Mouse (Mus musculus) heart, embryonic 11.5 days (tissue): Measurements from ENCODE around the gene Olfr437. TPM values are rescaled to one million over a fixed set of nuclear protein-coding genes. Genes with fewer than 3 reads are reported as not detected.
"Not testable (repeated sequence)": the region's sequence is repeated elsewhere in the genome, so short reads cannot be mapped to it uniquely, and the experiment has no call there.

Source experiments
- ATAC-seq: fragments of 200-750 bp; cut with Nextera tagmentation; replicated peaks from 2 replicates; pipeline ENCODE4 v1.8.0; 2017; ENCODE audit warnings: moderate library complexity; ENCODE audit not compliant: insufficient number of reproducible peaks, low FRiP score, low TSS enrichment
- H3K27ac ChIP-seq: fragments of 300-500 bp; sonication (generic); 2 replicates; pipeline ENCODE4 v1.5.1; 2014; ENCODE audit warnings: mild to moderate bottlenecking, low read depth, low read length
- H3K27me3 ChIP-seq: fragments of 300-500 bp; sonication (generic); 2 replicates; pipeline ENCODE4 v1.6.1; 2014; ENCODE audit warnings: mild to moderate bottlenecking, low read length, mixed read lengths; ENCODE audit not compliant: control insufficient read depth, insufficient read depth
- H3K36me3 ChIP-seq: fragments of 300-500 bp; sonication (generic); 2 replicates; pipeline ENCODE4 v1.6.1; 2014; ENCODE audit warnings: mild to moderate bottlenecking, low read length, moderate library complexity, mixed read lengths; ENCODE audit not compliant: control insufficient read depth, insufficient read depth
- H3K4me1 ChIP-seq: fragments of 300-500 bp; sonication (generic); 2 replicates; pipeline ENCODE4 v1.6.1; 2014; ENCODE audit warnings: low read length; ENCODE audit not compliant: control insufficient read depth, insufficient read depth
- H3K4me2 ChIP-seq: fragments of 300-500 bp; sonication (generic); 2 replicates; pipeline ENCODE4 v1.6.1; 2014; ENCODE audit warnings: mild to moderate bottlenecking, moderate library complexity
- H3K4me3 ChIP-seq: fragments of 300-500 bp; sonication (generic); 2 replicates; pipeline ENCODE4 v1.5.1; 2014; ENCODE audit warnings: low read depth, low read length
- H3K9ac ChIP-seq: fragments of 300-500 bp; sonication (generic); 2 replicates; pipeline ENCODE4 v1.6.1; 2014; ENCODE audit warnings: mild to moderate bottlenecking, low read depth, low read length, moderate library complexity
- H3K9me3 ChIP-seq: fragments of 300-500 bp; sonication (generic); replicated peaks from 2 replicates; pipeline ENCODE4 v1.6.1; 2016; ENCODE audit warnings: low read length; ENCODE audit not compliant: control insufficient read depth
- WGBS: fragments of 180-500 bp; shearing (Covaris S2); extraction: QIAGEN DNeasy Blood & Tissue Kit; methylation state at CpG from one replicate; pipeline ENCODE4 v1.1.7; 2014; ENCODE audit not compliant: insufficient replicate concordance; 5-methylcytosine and 5-hydroxymethylcytosine counted together
- polyA plus RNA-seq: library from polyadenylated mRNA; unstranded; fragments of >200 nt; fragmentation: Nextera tagmentation; extraction: Ambion mirVana; gene quantifications from 2 replicates; pipeline ENCODE4 v1.2.1, GENCODE M21; 2014

Olfr437 gene
- polyA plus RNA-seq = not detected in 2 replicates

GRCm38 (mm10) chr6:43162982-43163381, at the start of gene Olfr437:
Olfr437 (plus strand) TSS chr6:43163282.
- WGBS = 62% methylated on average over 3 of the region's 3 CpGs

GRCm38 (mm10) chr6:43146267-43146666, 16.8 kb upstream of the Olfr437 start, which contains the start of gene Olfr237-ps1:
Olfr237-ps1 (plus strand) TSS chr6:43146567.
- not testable (repeated sequence) for H3K9me3 ChIP-seq, H3K4me3 ChIP-seq, ATAC-seq, H3K9ac ChIP-seq, H3K4me2 ChIP-seq, H3K27me3 ChIP-seq, H3K36me3 ChIP-seq, H3K4me1 ChIP-seq, H3K27ac ChIP-seq
- 69% methylated on average over 2 of the region's 2 CpGs for WGBS

More at GRCm38 (mm10) chr6:43162982-43163381, at the start of gene Olfr437:
- Histone ChIP-seq H3K4me2 (no peak within 1 kb of the TSS), H3K27me3 (no peaks in the 10 kb centered on the region), H3K36me3 (no peaks in the 10 kb centered on the region), H3K4me3 (no peak within 1 kb of the TSS), H3K9me3 (no peaks in the 10 kb centered on the region), H3K27ac (no peak within 1 kb of the TSS), H3K4me1 (no peaks in the 10 kb centered on the region), H3K9ac (no peak within 1 kb of the TSS)
- no peak for ATAC-seq

- no peak overlapping the region for H3K4me3 ChIP-seq
- no peaks in the 10 kb centered on the region for H3K4me1 ChIP-seq
- no peak overlapping the region for H3K27ac ChIP-seq
- H3K9ac ChIP-seq = no peak overlapping the region
- ATAC-seq = no peak
- H3K36me3 ChIP-seq = no peaks in the 10 kb centered on the region
- no peak overlapping the region for H3K4me2 ChIP-seq
- no peaks in the 10 kb centered on the region for H3K27me3 ChIP-seq
- WGBS = 50% methylated on average over 1 of the region's 1 CpGs
- no peaks in the 10 kb centered on the region for H3K9me3 ChIP-seq
Observed at GRCm38 (mm10) chr6:43159502-43159901, 3.6 kb upstream of the Olfr437 start.

DNA sequence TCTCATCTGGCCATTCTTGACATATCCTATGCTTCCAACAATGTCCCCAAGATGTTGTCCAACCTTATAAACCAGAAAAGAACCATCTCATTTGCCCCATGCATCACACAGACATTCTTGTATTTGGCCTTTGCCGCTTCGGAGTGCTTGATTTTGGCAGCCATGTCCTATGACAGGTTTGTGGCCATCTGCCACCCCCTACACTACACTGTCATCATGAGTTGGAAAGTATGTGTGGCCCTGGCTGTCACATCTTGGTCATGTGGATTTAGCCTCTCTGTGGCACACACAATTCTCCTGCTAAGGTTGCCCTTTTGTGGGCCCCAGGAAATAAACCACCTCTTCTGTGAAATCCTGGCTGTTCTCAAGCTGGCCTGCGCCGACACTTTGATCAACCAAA, 4.2 kb downstream of the Olfr437 start:
- H3K9ac ChIP-seq = no peak overlapping the region
- no peaks in the 10 kb centered on the region for H3K27me3 ChIP-seq
- H3K4me2 ChIP-seq = no peak overlapping the region
- H3K4me3 ChIP-seq = no peak overlapping the region
- 86% methylated on average over 4 of the region's 4 CpGs for WGBS
- no peak for ATAC-seq
- H3K27ac ChIP-seq = no peak overlapping the region
- H3K36me3 ChIP-seq = no peaks in the 10 kb centered on the region
- no peaks in the 10 kb centered on the region for H3K9me3 ChIP-seq
- no peaks in the 10 kb centered on the region for H3K4me1 ChIP-seq

- 60% methylated on average over 4 of the region's 4 CpGs for WGBS
- H3K27ac ChIP-seq = no peak within 1 kb of the TSS
- ATAC-seq = no peak
- H3K4me1 ChIP-seq = no peaks in the 10 kb centered on the region
- H3K36me3 ChIP-seq = no peaks in the 10 kb centered on the region
- H3K9ac ChIP-seq = no peak within 1 kb of the TSS
- no peak within 1 kb of the TSS for H3K4me2 ChIP-seq
- no peaks in the 10 kb centered on the region for H3K27me3 ChIP-seq
- no peaks in the 10 kb centered on the region for H3K9me3 ChIP-seq
- H3K4me3 ChIP-seq = no peak within 1 kb of the TSS
Observed at GRCm38 (mm10) chr6:43171840-43172239, 8.8 kb downstream of the Olfr437 start, which contains the start of gene Olfr13. Olfr13 (plus strand) TSS chr6:43172140.

GRCm38 (mm10) chr6:43178129-43178528, 15.0 kb downstream of the Olfr437 start:
- Histone ChIP-seq H3K4me1 (no peaks in the 10 kb centered on the region), H3K36me3 (no peaks in the 10 kb centered on the region), H3K4me2 (no peak overlapping the region), H3K4me3 (no peak overlapping the region), H3K27ac (no peak overlapping the region), H3K9me3 (no peaks in the 10 kb centered on the region), H3K27me3 (no peaks in the 10 kb centered on the region), H3K9ac (no peak overlapping the region)
- ATAC-seq = no peak
- WGBS = 55% methylated on average over 1 of the region's 1 CpGs

DNA sequence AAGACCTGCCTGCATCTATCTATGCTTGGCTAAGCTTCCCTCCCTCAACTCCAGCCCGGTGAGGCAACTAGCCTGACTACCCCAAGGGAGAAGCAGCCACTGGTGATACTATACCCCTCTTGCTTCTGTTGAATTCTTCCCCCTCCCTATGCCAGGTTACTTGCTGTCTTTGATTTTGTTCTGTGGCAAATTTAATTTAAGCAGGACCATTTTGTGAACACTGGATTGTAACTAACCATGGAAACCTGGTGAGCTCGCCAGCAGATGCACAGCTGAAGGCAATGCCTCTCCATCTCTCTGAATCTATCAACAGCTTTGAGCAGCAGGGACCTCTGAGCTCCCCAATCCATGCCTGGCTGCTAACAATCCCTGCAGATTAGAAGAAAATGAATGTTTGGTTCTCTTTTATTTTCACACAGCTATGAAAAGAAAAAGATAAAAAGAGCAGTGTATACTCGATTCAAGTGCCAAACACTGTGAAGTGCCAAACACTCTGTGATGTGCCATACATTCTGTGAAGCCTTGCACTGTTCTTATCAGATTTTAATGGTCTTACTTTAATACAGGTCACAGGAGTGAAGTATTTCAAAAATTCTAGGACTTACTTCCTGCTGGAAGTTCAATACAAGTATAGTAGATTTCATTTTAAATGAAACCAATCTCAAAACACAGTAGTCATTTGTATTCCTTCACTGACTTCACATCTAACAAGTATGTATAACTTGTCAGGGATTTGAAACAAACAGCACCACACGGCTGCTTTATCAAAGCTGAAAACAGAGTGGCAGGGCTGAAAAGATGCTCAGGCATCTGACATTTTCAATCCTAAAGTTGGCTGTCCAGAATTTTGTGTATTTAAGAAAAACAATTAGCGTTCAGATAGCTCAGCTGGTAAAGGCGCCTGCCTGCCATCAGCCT, 15.8 kb downstream of the Olfr437 start:
- no peaks in the 10 kb centered on the region for H3K27me3 ChIP-seq
- H3K27ac ChIP-seq = no peak overlapping the region
- no peak overlapping the region for H3K4me2 ChIP-seq
- H3K36me3 ChIP-seq = no peaks in the 10 kb centered on the region
- no peak for ATAC-seq
- 62% methylated on average over 6 of the region's 6 CpGs for WGBS
- no peak overlapping the region for H3K4me3 ChIP-seq
- no peaks in the 10 kb centered on the region for H3K4me1 ChIP-seq
- no peaks in the 10 kb centered on the region for H3K9me3 ChIP-seq
- H3K9ac ChIP-seq = no peak overlapping the region

GRCm38 (mm10) chr6:43190986-43191385, 27.9 kb downstream of the Olfr437 start:
- no peak overlapping the region for H3K27ac ChIP-seq
- H3K4me3 ChIP-seq = no peak overlapping the region
- H3K9ac ChIP-seq = no peak overlapping the region
- no peak for ATAC-seq
- no peak overlapping the region for H3K4me2 ChIP-seq
- H3K9me3 ChIP-seq = no peaks in the 10 kb centered on the region
- H3K27me3 ChIP-seq = no peaks in the 10 kb centered on the region
- WGBS = 69% methylated on average over 3 of the region's 3 CpGs
- no peaks in the 10 kb centered on the region for H3K36me3 ChIP-seq
- no peaks in the 10 kb centered on the region for H3K4me1 ChIP-seq

GRCm38 (mm10) chr6:43196781-43197180, 33.7 kb downstream of the Olfr437 start, which contains the start of gene Olfr435:
Olfr435 (plus strand) TSS chr6:43197146.
- no peak within 1 kb of the TSS for H3K27ac ChIP-seq
- no peak within 1 kb of the TSS for H3K9ac ChIP-seq
- H3K4me3 ChIP-seq = no peak within 1 kb of the TSS
- no peaks in the 10 kb centered on the region for H3K9me3 ChIP-seq
- no peaks in the 10 kb centered on the region for H3K36me3 ChIP-seq
- H3K4me1 ChIP-seq = no peaks in the 10 kb centered on the region
- no peaks in the 10 kb centered on the region for H3K27me3 ChIP-seq
- H3K4me2 ChIP-seq = no peak within 1 kb of the TSS
- no peak for ATAC-seq
